Mouse (Mus musculus): ENCODE results near the gene Krtap28-13.

Gene Krtap28-13

GRCm38 (mm10) chr1:83060643-83061042 is at the start of gene Krtap28-13:
Gene Krtap28-13 (plus strand): TSS chr1:83060930.
- DNase-seq (ENCODE audit: low read depth) = no peak

DNA sequence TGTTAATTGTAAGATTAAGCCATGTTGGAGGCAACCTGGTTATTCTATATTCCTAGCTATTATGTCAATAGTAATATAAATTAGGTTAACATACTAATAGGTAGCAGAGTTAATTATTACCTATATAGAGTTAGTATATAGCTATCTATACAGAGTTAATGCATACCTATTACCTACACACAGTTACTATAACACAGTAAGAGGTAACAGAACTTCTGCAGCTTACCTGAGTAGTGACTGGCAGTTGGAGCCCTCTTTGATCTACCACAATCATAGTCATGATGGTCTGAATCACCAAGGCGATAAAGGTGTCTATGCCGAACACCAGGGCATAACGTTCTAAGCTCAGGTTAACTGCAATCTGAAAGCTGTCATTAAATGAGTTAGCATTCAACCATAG is 46.3 kb upstream of the Krtap28-13 start:
- DNase-seq (ENCODE audit: low read depth) = no peak

- no peak for DNase-seq (ENCODE audit: low read depth)
These were observed 45.3 kb upstream of the Krtap28-13 start for GRCm38 (mm10) chr1:83015329-83015879.

- DNase-seq (ENCODE audit: low read depth) = no peak
These were observed 44.2 kb upstream of the Krtap28-13 start for GRCm38 (mm10) chr1:83016556-83016955.

DNA sequence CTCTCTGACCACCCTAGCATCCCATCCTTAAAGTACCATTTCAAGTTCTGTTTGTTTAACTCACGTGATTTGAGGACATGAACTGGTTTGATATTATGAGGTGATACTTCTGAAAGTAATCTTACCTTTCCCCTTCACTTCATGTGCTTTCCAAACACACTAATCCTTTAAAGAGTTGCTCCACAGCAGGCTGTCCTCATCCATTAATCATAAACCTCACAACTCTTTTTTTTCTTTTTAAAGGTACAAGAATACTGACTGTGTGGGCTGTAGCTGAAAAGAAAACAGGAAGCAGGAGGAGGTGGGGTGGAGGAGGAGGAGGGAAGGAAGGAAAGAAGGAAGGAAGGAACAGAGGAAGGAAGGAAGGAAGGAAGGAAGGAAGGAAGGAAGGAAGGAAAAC is 28.8 kb upstream of the Krtap28-13 start:
- DNase-seq (ENCODE audit: low read depth) = no peak

DNA sequence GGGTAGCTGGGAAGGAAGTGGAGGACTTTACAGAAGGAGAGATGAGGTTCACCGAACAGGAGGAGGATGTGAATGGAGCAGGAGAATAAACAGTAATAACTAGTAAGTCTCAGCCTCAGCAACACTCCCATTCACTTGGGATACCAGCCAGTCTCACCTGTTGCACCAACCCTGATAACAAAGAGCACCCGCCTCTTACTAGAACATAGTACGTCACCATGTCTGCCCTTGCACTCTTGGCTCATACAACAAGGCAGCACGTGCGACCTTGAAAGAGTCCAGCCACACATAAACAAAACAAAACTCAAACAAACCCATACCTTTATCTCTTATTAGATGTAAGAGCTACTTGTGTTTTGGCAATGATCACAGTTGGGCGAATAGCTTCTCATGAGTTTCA is 28.2 kb upstream of the Krtap28-13 start:
- no peak for DNase-seq (ENCODE audit: low read depth)

DNA sequence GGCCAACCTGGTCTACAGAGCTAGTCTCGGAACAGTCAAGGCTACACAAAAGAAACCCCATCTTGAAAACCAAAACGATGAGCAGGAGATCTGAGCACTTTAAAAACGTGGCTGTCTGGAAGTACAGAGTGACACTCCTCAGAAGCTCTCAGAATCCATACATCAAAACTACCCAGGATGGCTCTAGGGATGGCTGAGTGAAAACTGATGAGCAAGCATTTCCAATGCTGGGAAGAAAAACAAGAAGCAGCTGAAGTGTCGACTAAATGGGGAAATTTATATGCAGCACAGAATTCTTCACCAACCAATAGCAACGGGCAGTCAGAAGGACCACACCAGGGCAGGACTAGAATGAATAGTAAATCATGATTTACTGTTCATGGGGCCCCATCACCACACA is 26.2 kb upstream of the Krtap28-13 start:
- DNase-seq (ENCODE audit: low read depth) = no peak

DNA sequence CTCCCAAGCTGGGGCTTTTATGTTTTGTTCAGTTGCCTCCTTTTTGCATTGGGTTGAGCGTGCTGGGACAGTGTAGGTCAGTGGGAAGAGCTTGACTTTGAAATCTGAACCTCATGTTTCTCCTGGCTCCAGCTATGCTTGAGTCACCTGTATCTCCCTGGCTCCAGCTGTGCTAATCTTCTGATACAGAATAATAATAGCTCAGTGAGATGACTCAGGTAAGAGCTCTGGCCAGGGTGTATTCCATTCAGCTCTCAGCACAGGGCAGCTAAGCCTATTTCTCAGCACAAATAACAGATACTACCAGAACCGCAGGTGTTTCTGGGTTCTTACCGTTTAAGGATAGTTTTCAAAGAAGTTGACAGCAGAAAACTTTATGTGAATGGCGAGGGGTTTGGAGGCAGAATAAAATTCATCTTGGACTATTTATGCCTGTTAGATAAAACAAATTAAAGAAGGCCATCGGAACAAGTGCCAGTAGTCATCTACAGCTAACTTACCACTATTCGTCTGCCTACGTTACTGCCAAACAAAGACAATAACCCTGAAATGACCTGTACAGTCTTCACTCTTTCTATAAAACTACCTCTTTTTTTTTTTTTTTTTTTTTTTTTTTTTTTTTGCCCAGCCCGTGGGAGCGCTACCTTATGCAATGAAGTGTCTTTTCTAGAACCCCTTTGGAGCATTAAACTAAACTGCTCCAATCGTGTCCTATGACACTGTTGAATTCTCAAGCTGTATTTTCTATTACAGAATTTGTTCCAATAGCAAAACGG is 23.6 kb upstream of the Krtap28-13 start:
- DNase-seq (ENCODE audit: low read depth) = no peak

DNA sequence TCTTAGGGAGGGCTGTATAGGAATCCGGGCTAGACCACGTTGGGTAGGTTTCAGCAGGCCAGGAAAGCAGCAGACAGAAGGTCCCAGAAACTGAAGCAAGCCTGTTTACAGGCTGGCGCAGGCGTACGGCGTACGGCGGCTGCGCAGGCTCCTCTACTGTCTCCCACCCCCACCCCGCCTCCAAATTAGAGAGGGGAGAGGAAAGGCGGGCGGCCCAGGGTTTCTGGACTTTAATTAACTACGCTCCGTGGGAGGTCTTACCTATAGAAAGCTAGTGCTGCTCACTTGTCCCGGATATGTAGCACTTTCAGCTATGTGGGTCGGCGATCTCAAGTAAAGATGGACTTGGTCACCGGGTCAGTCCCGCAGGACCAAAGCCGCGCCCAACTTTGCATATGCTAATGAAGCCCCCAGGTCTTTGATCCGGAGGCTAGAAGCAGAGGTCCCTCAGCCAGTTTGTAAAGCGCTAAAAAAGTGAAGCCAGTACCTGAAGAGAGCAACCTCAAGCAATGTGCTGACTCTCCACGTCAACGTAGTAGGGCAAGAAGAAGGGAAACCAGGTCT is 22.5 kb upstream of the Krtap28-13 start, which contains the start of gene Slc19a3:
Gene Slc19a3, minus strand, starts transcription at position 340 of the 564 bp plus-strand sequence.
- DNase-seq (ENCODE audit: low read depth) = no peak

DNA sequence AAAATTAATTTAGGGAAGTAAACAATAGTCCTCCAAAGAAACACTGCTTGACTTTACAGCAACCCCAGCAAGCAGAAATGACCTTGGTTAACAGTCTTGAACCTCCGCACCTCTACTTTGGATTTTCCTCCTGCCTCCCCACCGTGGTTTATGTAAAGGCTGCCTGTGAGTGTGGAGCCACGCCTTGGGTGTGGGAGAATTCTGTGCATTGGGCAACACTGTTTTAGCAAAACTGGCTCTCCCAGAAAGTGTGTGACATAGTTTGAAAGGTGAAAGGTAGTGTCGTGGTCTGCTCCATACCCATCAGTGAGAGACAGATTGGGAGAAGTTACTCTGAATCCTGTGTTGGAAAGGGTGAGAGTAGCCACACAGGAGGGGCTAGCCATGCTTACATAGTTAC is 21.6 kb upstream of the Krtap28-13 start:
- no peak for DNase-seq (ENCODE audit: low read depth)

GRCm38 (mm10) chr1:83042380-83042779 is 18.4 kb upstream of the Krtap28-13 start, which contains the start of gene Krtap28-10:
Gene Krtap28-10 (minus strand): TSS chr1:83042480.
- DNase-seq (ENCODE audit: low read depth) = no peak

DNA sequence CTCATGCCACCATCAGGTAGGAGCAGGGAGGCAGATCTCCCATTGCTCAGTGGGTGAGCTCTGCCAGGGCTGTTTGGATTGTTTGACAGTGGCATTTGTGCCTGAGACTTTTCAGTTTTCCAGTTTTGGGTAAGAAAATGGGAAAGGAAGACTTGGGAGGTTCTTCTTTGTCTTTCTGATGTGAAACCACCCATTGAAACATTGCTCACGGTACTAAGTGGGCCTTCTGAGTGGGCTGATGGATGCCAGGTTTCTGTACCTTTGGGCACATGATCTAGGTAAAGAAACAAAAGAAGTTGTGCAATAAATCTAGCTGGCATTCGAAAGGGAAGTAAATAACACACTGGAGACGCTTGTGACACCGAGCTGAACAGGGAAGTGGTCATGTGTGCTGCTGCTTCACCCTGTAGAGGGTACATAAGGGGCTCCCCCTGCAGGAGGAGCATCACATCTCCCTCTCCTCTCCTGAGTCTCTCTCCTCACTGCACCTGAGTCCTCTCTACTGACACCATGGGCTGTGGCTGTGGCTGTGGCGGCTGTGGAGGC is 15.8 kb upstream of the Krtap28-13 start, which contains the start of gene Gm47969:
Gene Gm47969, plus strand, starts transcription at position 51 of the 546 bp plus-strand sequence.
- peak; percentile 38 for DNase-seq (ENCODE audit: low read depth)

DNA sequence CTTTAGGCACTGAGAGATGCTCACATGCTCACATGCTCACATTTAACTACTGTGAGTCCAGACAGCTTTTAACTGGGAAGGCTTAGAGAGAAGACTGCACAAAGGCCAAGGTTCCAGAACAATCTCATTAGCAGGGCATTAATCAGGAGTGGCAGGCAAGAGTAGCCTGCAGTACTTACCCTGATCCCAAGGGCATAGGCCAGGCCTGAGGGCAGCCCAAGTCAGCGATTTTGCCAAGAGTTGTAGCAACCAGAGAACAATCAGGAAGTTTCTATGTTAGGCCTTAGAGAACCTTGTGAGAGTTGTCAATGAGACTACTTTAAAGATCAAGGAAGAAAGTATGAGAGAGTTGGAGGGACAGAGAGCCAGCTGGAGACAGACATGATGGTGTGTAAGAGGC is 2.2 kb upstream of the Krtap28-13 start:
- DNase-seq (ENCODE audit: low read depth) = no peak

- no peak for DNase-seq (ENCODE audit: low read depth)
These were observed 1.5 kb upstream of the Krtap28-13 start, which contains the start of gene A030005K14Rik for GRCm38 (mm10) chr1:83059278-83059677. Gene A030005K14Rik (minus strand): TSS chr1:83059378.

DNA sequence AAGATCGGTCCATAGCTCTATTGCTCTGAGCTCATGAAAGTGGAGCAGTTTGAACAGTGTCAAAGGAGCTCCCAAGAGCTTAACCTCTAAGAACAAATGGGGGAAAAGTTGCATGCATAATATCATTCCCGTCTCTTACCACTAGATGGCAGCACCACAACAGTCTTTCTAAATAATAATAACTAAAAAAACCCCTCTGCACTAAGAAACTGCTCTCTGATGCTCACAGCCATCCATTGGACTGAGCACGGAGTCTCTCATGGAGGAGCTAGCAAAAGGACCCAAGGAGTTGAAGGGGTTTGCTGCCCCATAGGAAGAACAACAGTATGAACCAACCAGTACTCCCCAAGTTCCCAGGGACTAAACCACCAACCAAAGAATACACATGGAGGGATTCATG is 4.1 kb downstream of the Krtap28-13 start:
- peak; percentile 55 for DNase-seq (ENCODE audit: low read depth)

- DNase-seq (ENCODE audit: low read depth) = no peak
These were observed 5.8 kb downstream of the Krtap28-13 start for GRCm38 (mm10) chr1:83066577-83066976.

DNA sequence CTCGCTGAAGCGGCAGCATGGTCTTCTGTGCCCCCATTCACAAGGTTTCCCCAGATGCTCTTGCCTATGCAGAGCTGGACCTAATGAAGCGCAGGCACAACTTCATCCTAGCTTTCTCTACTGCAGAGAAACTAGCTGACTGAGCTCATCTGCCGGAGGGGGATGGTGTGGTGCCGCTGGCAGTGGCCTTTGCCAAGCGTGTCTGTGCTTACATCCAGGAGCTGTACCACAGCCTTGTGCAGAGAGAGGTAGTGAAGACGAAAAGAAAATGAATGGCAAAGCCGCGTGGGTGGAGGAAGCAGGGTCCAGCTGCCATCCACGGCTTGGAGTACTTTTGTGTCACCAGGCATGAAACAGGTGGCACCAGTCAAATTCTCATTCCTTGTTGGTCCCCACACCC is 6.5 kb downstream of the Krtap28-13 start:
- no peak for DNase-seq (ENCODE audit: low read depth)

DNA sequence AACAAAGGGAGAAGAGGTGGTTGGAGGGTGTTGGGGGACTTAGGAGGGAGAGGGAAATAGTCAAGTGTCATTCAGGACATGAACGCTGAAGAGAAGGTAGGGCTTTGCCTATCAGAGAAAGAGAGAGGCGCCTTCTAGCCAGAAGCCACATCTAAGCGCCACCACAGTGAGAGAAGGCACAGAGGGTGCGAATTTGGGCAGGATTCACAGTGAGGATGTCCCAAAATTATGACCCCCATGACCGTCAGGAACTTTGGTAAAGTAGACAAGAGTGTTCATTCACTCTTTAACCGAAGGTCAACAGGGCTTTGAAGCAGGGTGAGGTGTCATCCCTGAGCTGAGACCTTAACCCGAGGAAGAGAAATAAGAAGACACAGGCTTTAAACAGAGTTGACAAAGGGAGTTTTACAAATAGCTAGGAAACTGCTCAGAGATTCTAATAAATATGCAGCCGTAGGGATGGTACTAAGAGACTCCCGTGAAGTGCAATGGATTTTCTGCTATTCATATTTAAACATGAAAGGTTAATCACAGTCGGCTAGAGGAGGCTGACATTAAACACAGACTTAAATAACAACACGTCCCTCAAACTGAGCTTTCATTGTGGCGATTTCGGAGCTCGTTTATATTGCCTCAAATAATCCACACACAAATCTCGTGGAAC is 14.9 kb downstream of the Krtap28-13 start:
- DNase-seq (ENCODE audit: low read depth) = no peak

GRCm38 (mm10) chr1:83076190-83076917 is 15.6 kb downstream of the Krtap28-13 start:
- DNase-seq (ENCODE audit: low read depth) = peak; percentile 52

DNA sequence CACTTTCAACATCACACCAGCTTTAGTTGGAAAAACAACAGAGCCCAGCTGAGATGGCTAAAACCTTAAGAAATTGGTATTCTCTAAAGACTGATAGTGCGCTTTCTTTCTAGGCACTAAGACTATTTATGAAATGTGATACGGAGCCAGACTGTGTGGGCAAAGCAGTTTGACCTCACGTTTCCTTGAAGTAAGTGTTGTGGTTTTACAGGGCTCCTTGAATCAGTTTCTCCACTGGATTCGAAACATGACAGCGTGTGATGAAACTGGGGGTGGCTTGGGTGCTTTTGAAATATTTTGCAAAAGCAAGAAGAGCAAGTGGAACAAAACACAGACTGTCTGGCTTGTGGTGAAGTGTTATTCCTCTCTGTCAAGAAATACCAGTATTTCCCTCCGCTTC is 16.3 kb downstream of the Krtap28-13 start:
- peak; percentile 80 for DNase-seq (ENCODE audit: low read depth)

- no peak for DNase-seq (ENCODE audit: low read depth)
These were observed 24.1 kb downstream of the Krtap28-13 start for GRCm38 (mm10) chr1:83084790-83085189.

- DNase-seq (ENCODE audit: low read depth) = no peak
These were observed 30.5 kb downstream of the Krtap28-13 start for GRCm38 (mm10) chr1:83091268-83091667.
